Mouse (Mus musculus): Measurements from ENCODE around the gene D17H6S53E. TPM values are rescaled to one million over a fixed set of nuclear protein-coding genes. Genes with fewer than 3 reads are reported as not detected.

Gene D17H6S53E
- polyA plus RNA-seq, 1 experiment from 2014 or later, result 8.7 TPM

GRCm38 (mm10) chr17:35154616-35155015 lies 28.4 kb downstream of the D17H6S53E start:
- no peak overlapping the region for H3K27ac ChIP-seq (replicated peaks)
- H3K4me2 ChIP-seq, result no peak overlapping the region
- H3K4me1 ChIP-seq, result no peaks in the 10 kb centered on the region
- H3K4me3 ChIP-seq, result no peak overlapping the region
- H3K27me3 ChIP-seq (replicated peaks), result no peaks in the 10 kb centered on the region
- H3K9me3 ChIP-seq, result no peaks in the 10 kb centered on the region
- H3K36me3 ChIP-seq, result peaks cover 99% of the 10 kb centered on the region
- WGBS, result 82% methylated on average over 7 of the region's 7 CpGs
- no peak overlapping the region for H3K9ac ChIP-seq
- no peak for ATAC-seq (ENCODE audit: extremely low read depth, insufficient number of reproducible peaks, low FRiP score, low TSS enrichment)

GRCm38 (mm10) chr17:35155451-35155850 lies 29.3 kb downstream of the D17H6S53E start:
- Histone ChIP-seq H3K9me3 (no peaks in the 10 kb centered on the region), H3K9ac (no peak overlapping the region), H3K27me3 (replicated peaks) (no peaks in the 10 kb centered on the region), H3K36me3 (peaks cover 99% of the 10 kb centered on the region), H3K4me1 (no peaks in the 10 kb centered on the region), H3K27ac (replicated peaks) (no peak overlapping the region), H3K4me3 (no peak overlapping the region), H3K4me2 (no peak overlapping the region)
- no peak for ATAC-seq (ENCODE audit: extremely low read depth, insufficient number of reproducible peaks, low FRiP score, low TSS enrichment)
- WGBS, result 86% methylated on average over 12 of the region's 12 CpGs

- ATAC-seq (ENCODE audit: extremely low read depth, insufficient number of reproducible peaks, low FRiP score, low TSS enrichment), result no peak
- Histone ChIP-seq H3K9ac (no peak overlapping the region), H3K27me3 (replicated peaks) (no peaks in the 10 kb centered on the region), H3K4me1 (peaks cover 10% of the 10 kb centered on the region), H3K9me3 (no peaks in the 10 kb centered on the region), H3K4me2 (no peak overlapping the region), H3K36me3 (peaks cover 100% of the 10 kb centered on the region), H3K27ac (replicated peaks) (no peak overlapping the region), H3K4me3 (no peak overlapping the region)
- 85% methylated on average over 33 of the region's 33 CpGs for WGBS
These were observed 30.5 kb downstream of the D17H6S53E start for GRCm38 (mm10) chr17:35156461-35157200.

- Histone ChIP-seq H3K36me3 (peaks cover 100% of the 10 kb centered on the region), H3K4me1 (peaks cover 16% of the 10 kb centered on the region), H3K9ac (no peak overlapping the region), H3K9me3 (no peaks in the 10 kb centered on the region), H3K27me3 (replicated peaks) (no peaks in the 10 kb centered on the region), H3K4me3 (no peak overlapping the region), H3K27ac (replicated peaks) (no peak overlapping the region), H3K4me2 (no peak overlapping the region)
- ATAC-seq (ENCODE audit: extremely low read depth, insufficient number of reproducible peaks, low FRiP score, low TSS enrichment), result no peak
- WGBS, result 81% methylated on average over 8 of the region's 8 CpGs
These were observed 31.1 kb downstream of the D17H6S53E start for GRCm38 (mm10) chr17:35157254-35157653.

GRCm38 (mm10) chr17:35157661-35158175 lies 31.5 kb downstream of the D17H6S53E start:
- Histone ChIP-seq H3K9ac (0 out of 2 replicates have a peak overlapping the region, but pooled peaks have one; percentile 14), H3K9me3 (no peaks in the 10 kb centered on the region), H3K27me3 (replicated peaks) (no peaks in the 10 kb centered on the region), H3K4me3 (no peak overlapping the region), H3K4me1 (peaks cover 21% of the 10 kb centered on the region), H3K4me2 (no peak overlapping the region), H3K27ac (replicated peaks) (no peak overlapping the region), H3K36me3 (peaks cover 100% of the 10 kb centered on the region)
- no peak for ATAC-seq (ENCODE audit: extremely low read depth, insufficient number of reproducible peaks, low FRiP score, low TSS enrichment)
- WGBS, result 91% methylated on average over 8 of the region's 8 CpGs

- WGBS, result 92% methylated on average over 16 of the region's 16 CpGs
- Histone ChIP-seq H3K27me3 (replicated peaks) (no peaks in the 10 kb centered on the region), H3K9me3 (no peaks in the 10 kb centered on the region), H3K4me2 (no peak overlapping the region), H3K27ac (replicated peaks) (no peak overlapping the region), H3K36me3 (peaks cover 87% of the 10 kb centered on the region), H3K4me1 (peaks cover 29% of the 10 kb centered on the region), H3K9ac (no peak overlapping the region), H3K4me3 (no peak overlapping the region)
- ATAC-seq (ENCODE audit: extremely low read depth, insufficient number of reproducible peaks, low FRiP score, low TSS enrichment), result no peak
These were observed 32.8 kb downstream of the D17H6S53E start for GRCm38 (mm10) chr17:35158850-35159593.

GRCm38 (mm10) chr17:35159638-35160037 lies 33.5 kb downstream of the D17H6S53E start:
- H3K36me3 ChIP-seq, result peaks cover 81% of the 10 kb centered on the region
- no peaks in the 10 kb centered on the region for H3K27me3 ChIP-seq (replicated peaks)
- H3K9me3 ChIP-seq, result no peaks in the 10 kb centered on the region
- no peak overlapping the region for H3K9ac ChIP-seq
- H3K27ac ChIP-seq (replicated peaks), result no peak overlapping the region
- 82% methylated on average over 7 of the region's 7 CpGs for WGBS
- H3K4me2 ChIP-seq, result no peak overlapping the region
- H3K4me3 ChIP-seq, result no peak overlapping the region
- peaks cover 29% of the 10 kb centered on the region for H3K4me1 ChIP-seq
- ATAC-seq (ENCODE audit: extremely low read depth, insufficient number of reproducible peaks, low FRiP score, low TSS enrichment), result no peak

GRCm38 (mm10) chr17:35161421-35161820 lies 35.2 kb downstream of the D17H6S53E start:
- 73% methylated on average over 11 of the region's 11 CpGs for WGBS
- Histone ChIP-seq H3K27ac (replicated peaks) (no peak overlapping the region), H3K9me3 (no peaks in the 10 kb centered on the region), H3K27me3 (replicated peaks) (no peaks in the 10 kb centered on the region), H3K9ac (peak overlapping the region; percentile 100), H3K4me2 (peak overlapping the region; percentile 99; the same call in 1 of the 2 replicates), H3K4me3 (peak overlapping the region; percentile 100; the same call in 1 of the 2 replicates), H3K4me1 (peaks cover 38% of the 10 kb centered on the region), H3K36me3 (peaks cover 63% of the 10 kb centered on the region)
- no peak for ATAC-seq (ENCODE audit: extremely low read depth, insufficient number of reproducible peaks, low FRiP score, low TSS enrichment)

GRCm38 (mm10) chr17:35162121-35162520 lies 35.9 kb downstream of the D17H6S53E start:
- Histone ChIP-seq H3K4me3 (peak overlapping the region; percentile 100), H3K4me1 (peaks cover 39% of the 10 kb centered on the region), H3K27ac (replicated peaks) (peak overlapping the region; percentile 26; the same call in 1 of the 2 replicates), H3K9ac (peak overlapping the region; percentile 100), H3K4me2 (peak overlapping the region; percentile 99), H3K36me3 (peaks cover 56% of the 10 kb centered on the region), H3K9me3 (no peaks in the 10 kb centered on the region), H3K27me3 (replicated peaks) (no peaks in the 10 kb centered on the region)
- WGBS, result 73% methylated on average over 14 of the region's 14 CpGs
- ATAC-seq (ENCODE audit: extremely low read depth, insufficient number of reproducible peaks, low FRiP score, low TSS enrichment), result no peak

GRCm38 (mm10) chr17:35162730-35163129 lies 36.6 kb downstream of the D17H6S53E start:
- WGBS, result 33% methylated on average over 12 of the region's 12 CpGs
- Histone ChIP-seq H3K27me3 (replicated peaks) (no peaks in the 10 kb centered on the region), H3K4me3 (peak overlapping the region; percentile 100), H3K9me3 (no peaks in the 10 kb centered on the region), H3K9ac (peak overlapping the region; percentile 100), H3K27ac (replicated peaks) (peak overlapping the region; percentile 26; the same call in 1 of the 2 replicates), H3K4me1 (peaks cover 39% of the 10 kb centered on the region), H3K36me3 (peaks cover 50% of the 10 kb centered on the region), H3K4me2 (peak overlapping the region; percentile 99)
- no peak for ATAC-seq (ENCODE audit: extremely low read depth, insufficient number of reproducible peaks, low FRiP score, low TSS enrichment)

GRCm38 (mm10) chr17:35163326-35164081 lies 37.3 kb downstream of the D17H6S53E start:
- peak overlapping the region; percentile 100 for H3K4me3 ChIP-seq
- H3K27me3 ChIP-seq (replicated peaks), result no peaks in the 10 kb centered on the region
- H3K4me2 ChIP-seq, result peak overlapping the region; percentile 99
- peak overlapping the region; percentile 99 for H3K27ac ChIP-seq (replicated peaks)
- 12% methylated on average over 8 of the region's 8 CpGs for WGBS
- peaks cover 42% of the 10 kb centered on the region for H3K36me3 ChIP-seq
- peak overlapping the region; percentile 100 for H3K9ac ChIP-seq
- peaks cover 39% of the 10 kb centered on the region for H3K4me1 ChIP-seq
- ATAC-seq (ENCODE audit: extremely low read depth, insufficient number of reproducible peaks, low FRiP score, low TSS enrichment), result no peak
- H3K9me3 ChIP-seq, result no peaks in the 10 kb centered on the region
